Mouse (Mus musculus) embryonic facial prominence, embryonic 11.5 days (tissue): Measurements from ENCODE around the gene Sbf2. TPM values are rescaled to one million over a fixed set of nuclear protein-coding genes. Genes with fewer than 3 reads are reported as not detected.

Experiments used
- ATAC-seq: fragments of 200-750 bp; cut with Nextera tagmentation; replicated peaks from 2 replicates; pipeline ENCODE4 v1.8.0; 2017; ENCODE audit warnings: low read depth; ENCODE audit not compliant: insufficient number of reproducible peaks, low FRiP score, low TSS enrichment
- DNase-seq: peaks from one replicate; pipeline ENCODE4 v3.0.0-alpha.2; 2015; ENCODE audit warnings: low spot score
- H3K27ac ChIP-seq: fragments of 300-500 bp; sonication (generic); replicated peaks from 2 replicates; pipeline ENCODE4 v1.5.1; 2014; ENCODE audit warnings: mild to moderate bottlenecking, low read depth, low read length, control low read depth
- H3K27me3 ChIP-seq: fragments of 300-500 bp; sonication (generic); 2 replicates; pipeline ENCODE4 v1.6.1; 2014; ENCODE audit warnings: mild to moderate bottlenecking, low read length, moderate library complexity, mixed read lengths; ENCODE audit not compliant: control insufficient read depth, insufficient read depth
- H3K36me3 ChIP-seq: fragments of 300-500 bp; sonication (generic); replicated peaks from 2 replicates; pipeline ENCODE4 v1.6.1; 2014; ENCODE audit warnings: low read depth, mild to moderate bottlenecking, low read length, moderate library complexity, mixed read lengths; ENCODE audit not compliant: control insufficient read depth, insufficient read depth
- H3K4me1 ChIP-seq: fragments of 300-500 bp; sonication (generic); 2 replicates; pipeline ENCODE4 v1.6.1; 2014; ENCODE audit warnings: low read length, mixed read lengths; ENCODE audit not compliant: control insufficient read depth, insufficient read depth
- H3K4me2 ChIP-seq: fragments of 300-500 bp; sonication (generic); 2 replicates; pipeline ENCODE4 v1.6.1; 2014; ENCODE audit warnings: low read depth, mild to moderate bottlenecking, control low read depth, low read length, moderate library complexity
- H3K4me3 ChIP-seq: fragments of 300-500 bp; sonication (generic); 2 replicates; pipeline ENCODE4 v1.5.1; 2014; ENCODE audit warnings: low read depth, low read length, control low read depth
- H3K9ac ChIP-seq: fragments of 300-500 bp; sonication (generic); replicated peaks from 2 replicates; pipeline ENCODE4 v1.6.1; 2014; ENCODE audit warnings: mild to moderate bottlenecking, control low read depth, low read length
- H3K9me3 ChIP-seq: fragments of 300-500 bp; sonication (generic); replicated peaks from 2 replicates; pipeline ENCODE4 v1.6.1; 2016; ENCODE audit warnings: mild to moderate bottlenecking, low read length, inconsistent platforms, mixed read lengths; ENCODE audit not compliant: control insufficient read depth
- WGBS: fragments of 180-500 bp; shearing (Covaris S2); extraction: QIAGEN DNeasy Blood & Tissue Kit; methylation state at CpG from one replicate; pipeline ENCODE4 v1.1.7; 2014; 5-methylcytosine and 5-hydroxymethylcytosine counted together
- polyA plus RNA-seq: library from polyadenylated mRNA; unstranded; fragments of >200 nt; fragmentation: Nextera tagmentation; extraction: Ambion mirVana; gene quantifications from 2 replicates; pipeline ENCODE4 v1.2.1, GENCODE M21; 2014

Sbf2 gene
- polyA plus RNA-seq, 1 experiment from 2014 or later: 25.4 TPM

DNA sequence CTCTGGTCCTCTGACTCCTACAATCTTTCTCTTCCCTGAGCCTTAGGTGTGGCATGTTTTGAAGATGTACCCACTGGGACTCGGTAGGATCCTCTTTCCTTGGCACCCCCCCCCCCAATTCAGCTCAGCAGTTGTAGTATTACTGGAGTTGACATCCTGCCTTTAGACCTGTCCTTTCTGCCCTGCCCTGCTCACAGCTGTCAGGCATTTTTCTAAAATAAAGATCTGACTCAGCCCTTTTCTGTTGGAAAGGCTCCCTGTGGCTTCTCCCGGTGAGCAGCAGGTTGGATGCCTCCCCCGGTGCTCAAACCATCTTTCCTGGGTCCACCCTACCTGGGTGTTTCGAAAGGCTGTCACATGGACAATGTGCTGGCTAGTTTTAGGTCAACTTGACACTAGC is 325.1 kb downstream of the Sbf2 start:
- H3K36me3 ChIP-seq: no peaks in the 10 kb centered on the region
- 80% methylated on average over 4 of the region's 4 CpGs for WGBS
- H3K4me2 ChIP-seq: no peak overlapping the region
- DNase-seq (no peak), ATAC-seq (no peak)
- no peak overlapping the region for H3K4me3 ChIP-seq
- H3K4me1 ChIP-seq: no peaks in the 10 kb centered on the region
- no peak overlapping the region for H3K9ac ChIP-seq
- no peaks in the 10 kb centered on the region for H3K9me3 ChIP-seq
- H3K27ac ChIP-seq: no peak overlapping the region
- no peaks in the 10 kb centered on the region for H3K27me3 ChIP-seq

- H3K4me1 ChIP-seq: no peaks in the 10 kb centered on the region
- no peaks in the 10 kb centered on the region for H3K9me3 ChIP-seq
- H3K4me2 ChIP-seq: no peak overlapping the region
- WGBS: 71% methylated on average over 6 of the region's 6 CpGs
- no peak overlapping the region for H3K4me3 ChIP-seq
- ATAC-seq (no peak), DNase-seq (no peak)
- no peak overlapping the region for H3K9ac ChIP-seq
- H3K36me3 ChIP-seq: no peaks in the 10 kb centered on the region
- no peak overlapping the region for H3K27ac ChIP-seq
- H3K27me3 ChIP-seq: no peaks in the 10 kb centered on the region
These were observed 326.0 kb downstream of the Sbf2 start for GRCm38 (mm10) chr7:110288731-110289191.

GRCm38 (mm10) chr7:110288191-110288604 is 326.5 kb downstream of the Sbf2 start:
- DNase-seq: no peak
- H3K9ac ChIP-seq: no peak overlapping the region
- H3K4me2 ChIP-seq: no peak overlapping the region
- H3K9me3 ChIP-seq: no peaks in the 10 kb centered on the region
- H3K4me1 ChIP-seq: no peaks in the 10 kb centered on the region
- no peak for ATAC-seq
- H3K4me3 ChIP-seq: no peak overlapping the region
- no peaks in the 10 kb centered on the region for H3K36me3 ChIP-seq
- WGBS: 88% methylated on average over 4 of the region's 4 CpGs
- H3K27ac ChIP-seq: no peak overlapping the region
- no peaks in the 10 kb centered on the region for H3K27me3 ChIP-seq

GRCm38 (mm10) chr7:110287476-110288071 is 327.1 kb downstream of the Sbf2 start:
- H3K36me3 ChIP-seq: no peaks in the 10 kb centered on the region
- WGBS: 43% methylated on average over 8 of the region's 8 CpGs
- no peak overlapping the region for H3K4me3 ChIP-seq
- no peaks in the 10 kb centered on the region for H3K9me3 ChIP-seq
- no peak overlapping the region for H3K9ac ChIP-seq
- DNase-seq (no peak), ATAC-seq (no peak)
- no peak overlapping the region for H3K27ac ChIP-seq
- H3K27me3 ChIP-seq: no peaks in the 10 kb centered on the region
- no peaks in the 10 kb centered on the region for H3K4me1 ChIP-seq
- H3K4me2 ChIP-seq: no peak overlapping the region

- no peaks in the 10 kb centered on the region for H3K4me1 ChIP-seq
- H3K9me3 ChIP-seq: no peaks in the 10 kb centered on the region
- H3K9ac ChIP-seq: no peak overlapping the region
These were observed 327.8 kb downstream of the Sbf2 start for GRCm38 (mm10) chr7:110286838-110287475.

DNA sequence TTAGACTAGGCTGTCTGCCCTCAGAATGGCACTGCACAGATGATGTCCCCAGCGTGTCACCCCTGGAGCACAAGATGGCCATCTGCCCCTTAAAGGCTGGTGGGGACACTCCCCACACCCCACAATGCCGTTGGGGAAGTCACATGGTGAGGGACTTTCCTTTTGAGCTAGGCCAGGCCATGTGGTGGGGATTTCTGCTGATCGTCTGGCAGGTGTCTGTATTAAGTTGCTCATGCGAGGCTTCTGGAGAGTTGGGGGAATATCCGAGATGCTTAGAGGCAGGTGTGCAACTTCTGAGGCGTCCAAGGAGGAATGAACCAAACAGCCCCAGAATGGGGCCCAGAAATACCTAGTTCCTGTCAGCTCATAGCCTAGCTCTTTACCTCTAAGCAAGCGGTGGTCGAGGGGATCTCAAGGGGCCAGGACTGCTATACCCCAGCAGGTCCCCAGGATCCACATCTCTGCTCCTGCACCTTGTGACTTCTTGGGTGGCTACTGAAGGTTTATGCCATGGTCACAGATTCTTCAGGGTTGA is 328.5 kb downstream of the Sbf2 start:
- Histone ChIP-seq H3K27ac (no peak overlapping the region), H3K4me3 (no peak overlapping the region), H3K9ac (no peak overlapping the region), H3K36me3 (no peaks in the 10 kb centered on the region; the same call in 1 of the 2 replicates), H3K4me2 (no peak overlapping the region), H3K9me3 (no peaks in the 10 kb centered on the region), H3K27me3 (no peaks in the 10 kb centered on the region), H3K4me1 (no peaks in the 10 kb centered on the region)
- DNase-seq (no peak), ATAC-seq (0 out of 2 replicates have a peak, but pooled peaks have one; percentile 15)
- 80% methylated on average over 8 of the region's 8 CpGs for WGBS

More at GRCm38 (mm10) chr7:110286838-110287475, 327.8 kb downstream of the Sbf2 start:
- Histone ChIP-seq H3K27me3 (no peaks in the 10 kb centered on the region), H3K4me3 (no peak overlapping the region), H3K27ac (no peak overlapping the region), H3K36me3 (no peaks in the 10 kb centered on the region), H3K4me2 (no peak overlapping the region)
- ATAC-seq: peak; percentile 66
- 8% methylated on average over 12 of the region's 12 CpGs for WGBS
- DNase-seq: peak; percentile 84

GRCm38 (mm10) chr7:110285849-110286151 is 328.9 kb downstream of the Sbf2 start:
- Histone ChIP-seq H3K4me3 (no peak overlapping the region), H3K9ac (no peak overlapping the region), H3K36me3 (no peaks in the 10 kb centered on the region; the same call in 1 of the 2 replicates), H3K27me3 (no peaks in the 10 kb centered on the region), H3K4me2 (no peak overlapping the region), H3K4me1 (no peaks in the 10 kb centered on the region), H3K9me3 (no peaks in the 10 kb centered on the region), H3K27ac (no peak overlapping the region)
- WGBS: 77% methylated on average over 3 of the region's 3 CpGs
- ATAC-seq (no peak), DNase-seq (no peak)
